Mouse (Mus musculus) spleen, adult 2 months (tissue): ENCODE measurements around the gene 4930447C04Rik.

ENCODE experiments used
- CTCF ChIP-seq: fragments of 200-500 bp; IDR thresholded peaks from 2 replicates; pipeline ENCODE4 v1.5.1; 2011; ENCODE audit warnings: mild to moderate bottlenecking, inconsistent platforms; ENCODE audit not compliant: insufficient read depth, insufficient read length, insufficient replicate concordance; ENCODE audit errors: extremely low read depth
- POLR2A ChIP-seq: fragments of 200-500 bp; IDR thresholded peaks from 2 replicates; pipeline ENCODE4 v1.6.1; 2011; ENCODE audit warnings: low read depth, low read length, inconsistent platforms

DNA sequence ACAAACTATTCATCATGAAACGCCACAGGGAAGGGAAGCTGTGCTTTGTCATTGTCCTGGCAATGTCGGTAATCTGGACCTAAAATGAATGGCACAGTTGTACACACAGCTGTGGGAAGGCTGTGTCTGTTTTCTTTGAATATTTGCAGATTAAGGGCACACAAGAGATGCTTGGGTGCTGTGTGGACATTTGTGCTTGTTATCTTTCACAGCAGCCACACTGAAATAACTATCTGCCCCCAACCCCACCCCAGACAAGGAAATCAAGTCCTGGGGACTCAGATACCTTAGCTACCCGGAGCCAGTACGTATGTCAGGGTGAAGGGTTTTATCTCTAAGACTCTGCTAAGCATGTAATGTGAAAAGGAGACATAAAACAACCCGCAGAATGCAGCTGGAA lies 38.7 kb upstream of the 4930447C04Rik start:
- TF ChIP-seq CTCF (no peak), POLR2A (no peak)
